Mouse (Mus musculus) hindbrain, postnatal 0 days (tissue): Measurements from ENCODE around the gene Rnf181. TPM values are rescaled to one million over a fixed set of nuclear protein-coding genes. Genes with fewer than 3 reads are reported as not detected.

Experiments used
- ATAC-seq: fragments of 200-750 bp; cut with Nextera tagmentation; 2 replicates; pipeline ENCODE4 v1.8.0; 2017; ENCODE audit warnings: mild to moderate bottlenecking, moderate TSS enrichment, moderate library complexity
- DNase-seq: peaks from one replicate; pipeline ENCODE4 v3.0.0-alpha.2; 2015; ENCODE audit warnings: low spot score
- H3K27ac ChIP-seq: fragments of 300-500 bp; sonication (generic); 2 replicates; pipeline ENCODE4 v1.5.1; 2014; ENCODE audit warnings: mild to moderate bottlenecking
- H3K27me3 ChIP-seq: fragments of 300-500 bp; sonication (generic); 2 replicates; pipeline ENCODE4 v1.6.1; 2014; ENCODE audit warnings: low read length, mixed read lengths; ENCODE audit not compliant: insufficient read depth
- H3K36me3 ChIP-seq: fragments of 300-500 bp; sonication (generic); 2 replicates; pipeline ENCODE4 v1.6.1; 2014; ENCODE audit warnings: low read length, mixed read lengths; ENCODE audit not compliant: insufficient read depth
- H3K4me1 ChIP-seq: fragments of 300-500 bp; sonication (generic); 2 replicates; pipeline ENCODE4 v1.6.1; 2014; ENCODE audit warnings: antibody characterized with exemption, low read length, mixed read lengths; ENCODE audit not compliant: insufficient read depth
- H3K4me2 ChIP-seq: fragments of 300-500 bp; sonication (generic); 2 replicates; pipeline ENCODE4 v1.6.1; 2014; ENCODE audit warnings: low read depth, mild to moderate bottlenecking, low read length, moderate library complexity, mixed read lengths
- H3K4me3 ChIP-seq: fragments of 300-500 bp; sonication (generic); 2 replicates; pipeline ENCODE4 v1.5.1; 2014; ENCODE audit warnings: low read length
- H3K9ac ChIP-seq: fragments of 300-500 bp; sonication (generic); replicated peaks from 2 replicates; pipeline ENCODE4 v1.6.1; 2014; ENCODE audit warnings: mild to moderate bottlenecking, low read length, moderate library complexity, mixed read lengths
- H3K9me3 ChIP-seq: fragments of 300-500 bp; sonication (generic); 2 replicates; pipeline ENCODE4 v1.6.1; 2016; ENCODE audit warnings: low read length, mixed read lengths
- CTCF ChIP-seq: IDR thresholded peaks from 2 replicates; pipeline ENCODE4 v1.5.1; 2016; ENCODE audit warnings: antibody characterized with exemption, control low read depth, low read depth
- WGBS: fragments of 180-500 bp; shearing (Covaris S2); extraction: QIAGEN DNeasy Blood & Tissue Kit; methylation state at CpG from one replicate; pipeline ENCODE4 v1.1.7; 2014; 5-methylcytosine and 5-hydroxymethylcytosine counted together
- polyA plus RNA-seq: library from polyadenylated mRNA; unstranded; fragments of >200 nt; fragmentation: Nextera tagmentation; extraction: Ambion mirVana; gene quantifications from 2 replicates; pipeline ENCODE4 v1.2.1, GENCODE M21; 2015
- total RNA-seq: library from RNA; depleted of rRNA; stranded (reverse); fragments of >200 nt; gene quantifications from 2 replicates; pipeline ENCODE4 v1.2.3, GENCODE M21; 2014

The Rnf181 gene
- total and polyA plus RNA-seq, 2 experiments from 2014 or later = 70.6 to 134 TPM

- WGBS = 25% methylated on average over 12 of the region's 12 CpGs
- Histone ChIP-seq H3K27ac (peak overlapping the region; percentile 67; the same call in 1 of the 2 replicates), H3K9ac (0 out of 2 replicates have a peak overlapping the region, but pooled peaks have one; percentile 40), H3K4me1 (0 out of 2 replicates have a peak, but pooled peaks cover 5% of the 10 kb centered on the region), H3K9me3 (no peaks in the 10 kb centered on the region), H3K4me2 (peak overlapping the region; percentile 61), H3K4me3 (peak overlapping the region; percentile 35), H3K36me3 (no peaks in the 10 kb centered on the region), H3K27me3 (peaks cover 7% of the 10 kb centered on the region; the same call in 1 of the 2 replicates)
- TF ChIP-seq CTCF = 0 out of 2 replicates have a peak, but pooled peaks have one; percentile 1
- ATAC-seq = peak; percentile 46; the same call in 1 of the 2 replicates
- DNase-seq = no peak
These were observed 24.2 kb upstream of the Rnf181 start for GRCm38 (mm10) chr6:72390795-72391521.

DNA sequence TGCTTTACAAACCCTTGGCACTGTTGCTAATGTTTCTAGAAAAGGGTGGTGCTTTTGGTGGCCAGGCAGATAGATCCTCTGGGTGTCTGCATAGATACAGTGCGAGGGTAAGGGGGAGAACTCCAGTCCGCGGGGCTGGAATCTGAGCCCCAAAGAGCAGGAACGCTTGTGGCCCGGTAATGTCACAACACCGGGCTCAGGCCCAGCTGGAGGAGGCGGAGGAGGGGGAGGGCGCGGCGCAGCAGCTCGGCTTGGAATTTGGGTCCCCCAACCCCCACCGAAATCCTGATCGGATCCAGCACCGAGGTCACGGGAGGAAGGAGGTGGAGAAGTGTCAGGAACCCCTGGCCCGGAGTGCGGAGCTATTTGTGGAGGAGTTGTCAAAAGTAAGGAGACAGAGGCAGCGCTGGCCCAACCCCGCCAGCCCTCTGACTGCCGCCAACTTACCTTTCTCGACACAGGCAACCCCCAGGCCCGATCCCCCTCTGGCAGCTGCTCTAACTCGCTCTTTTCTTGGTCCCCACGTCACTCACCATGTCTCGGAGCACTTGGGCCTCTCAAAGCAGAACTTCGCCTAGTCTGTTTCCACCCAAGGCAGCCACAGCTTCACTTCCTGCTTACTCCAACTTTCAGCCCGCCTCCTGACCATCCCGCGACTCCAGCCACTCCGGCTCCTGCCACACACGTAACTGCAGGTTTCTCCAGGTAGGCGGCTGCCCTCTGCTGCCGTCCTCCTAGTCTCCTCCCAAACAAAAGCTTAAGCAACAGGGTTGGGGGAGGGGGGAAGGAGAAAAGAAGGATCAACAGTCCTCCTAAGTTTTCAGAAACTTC is 23.4 kb upstream of the Rnf181 start, which contains the start of gene Vamp8:
Gene Vamp8 (minus strand): TSS at position 763 of the 831 bp plus-strand sequence.
- H3K4me3 ChIP-seq = peak within 1 kb of the TSS; percentile 35
- H3K4me1 ChIP-seq = 0 out of 2 replicates have a peak, but pooled peaks cover 5% of the 10 kb centered on the region
- H3K9me3 ChIP-seq = no peaks in the 10 kb centered on the region
- H3K36me3 ChIP-seq = no peaks in the 10 kb centered on the region
- H3K4me2 ChIP-seq = peak within 1 kb of the TSS; percentile 61
- ATAC-seq (peak; percentile 67), DNase-seq (peak; percentile 48)
- TF ChIP-seq CTCF = peak; percentile 5; the same call in 1 of the 2 replicates
- 3% methylated on average over 32 of the region's 33 CpGs for WGBS
- H3K27ac ChIP-seq = peak within 1 kb of the TSS; percentile 67; the same call in 1 of the 2 replicates
- H3K27me3 ChIP-seq = peaks cover 7% of the 10 kb centered on the region; the same call in 1 of the 2 replicates
- H3K9ac ChIP-seq = peak within 1 kb of the TSS; percentile 40

GRCm38 (mm10) chr6:72389471-72389940 is 22.8 kb upstream of the Rnf181 start:
- H3K27ac ChIP-seq = peak overlapping the region; percentile 67; the same call in 1 of the 2 replicates
- peak; percentile 33; the same call in 1 of the 2 replicates for ATAC-seq
- DNase-seq = no peak
- H3K4me3 ChIP-seq = peak overlapping the region; percentile 35
- H3K9ac ChIP-seq = peak overlapping the region; percentile 40
- H3K4me2 ChIP-seq = peak overlapping the region; percentile 61
- peaks cover 7% of the 10 kb centered on the region; the same call in 1 of the 2 replicates for H3K27me3 ChIP-seq
- no peaks in the 10 kb centered on the region for H3K9me3 ChIP-seq
- H3K36me3 ChIP-seq = no peaks in the 10 kb centered on the region
- no peak for TF ChIP-seq CTCF
- WGBS = 35% methylated on average over 13 of the region's 13 CpGs
- 0 out of 2 replicates have a peak, but pooled peaks cover 5% of the 10 kb centered on the region for H3K4me1 ChIP-seq

- Histone ChIP-seq H3K4me1 (0 out of 2 replicates have a peak, but pooled peaks cover 5% of the 10 kb centered on the region), H3K4me3 (no peak overlapping the region), H3K27me3 (peaks cover 7% of the 10 kb centered on the region; the same call in 1 of the 2 replicates), H3K9ac (no peak overlapping the region; the same call in 1 of the 2 replicates), H3K27ac (no peak overlapping the region), H3K4me2 (no peak overlapping the region), H3K9me3 (no peaks in the 10 kb centered on the region), H3K36me3 (no peaks in the 10 kb centered on the region)
- TF ChIP-seq CTCF = no peak
- 90% methylated on average over 6 of the region's 6 CpGs for WGBS
- no peak for ATAC-seq
- DNase-seq = no peak
These were observed 22.1 kb upstream of the Rnf181 start for GRCm38 (mm10) chr6:72388791-72389329.

DNA sequence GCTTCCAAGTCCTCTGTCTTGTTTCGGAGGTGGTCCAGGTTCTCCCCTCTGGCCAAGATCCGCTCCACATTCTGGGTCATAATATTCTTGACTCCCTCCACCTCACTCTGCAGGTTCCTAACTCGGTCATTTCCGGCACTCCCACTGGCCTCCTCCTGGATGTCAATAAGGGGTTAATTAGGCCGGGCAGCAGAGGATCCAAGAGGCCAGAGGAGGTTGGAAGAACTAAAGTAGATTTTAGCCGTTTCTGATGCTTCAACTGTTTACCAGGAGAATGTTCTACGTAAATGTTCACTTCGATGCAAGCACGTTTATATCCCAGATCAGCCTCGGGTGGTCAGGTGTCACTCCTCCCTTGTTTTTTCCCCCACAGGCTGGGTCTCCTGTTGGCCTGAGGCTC is 21.5 kb upstream of the Rnf181 start:
- 76% methylated on average over 10 of the region's 10 CpGs for WGBS
- H3K36me3 ChIP-seq = no peaks in the 10 kb centered on the region
- peaks cover 7% of the 10 kb centered on the region; the same call in 1 of the 2 replicates for H3K27me3 ChIP-seq
- H3K9ac ChIP-seq = no peak overlapping the region
- H3K4me2 ChIP-seq = no peak overlapping the region
- TF ChIP-seq CTCF = no peak
- no peak overlapping the region for H3K4me3 ChIP-seq
- H3K9me3 ChIP-seq = no peaks in the 10 kb centered on the region
- H3K27ac ChIP-seq = no peak overlapping the region
- DNase-seq = no peak
- H3K4me1 ChIP-seq = 0 out of 2 replicates have a peak, but pooled peaks cover 5% of the 10 kb centered on the region
- no peak for ATAC-seq

GRCm38 (mm10) chr6:72387816-72388215 is 21.1 kb upstream of the Rnf181 start:
- H3K4me1 ChIP-seq = 0 out of 2 replicates have a peak, but pooled peaks cover 5% of the 10 kb centered on the region
- no peak for TF ChIP-seq CTCF
- ATAC-seq = no peak

More at GRCm38 (mm10) chr6:72387816-72388215, 21.1 kb upstream of the Rnf181 start:
- H3K36me3 ChIP-seq = no peaks in the 10 kb centered on the region
- H3K27me3 ChIP-seq = peaks cover 7% of the 10 kb centered on the region; the same call in 1 of the 2 replicates
- H3K4me2 ChIP-seq = no peak overlapping the region
- H3K9ac ChIP-seq = no peak overlapping the region
- no peak for DNase-seq
- no peak overlapping the region for H3K4me3 ChIP-seq
- no peak overlapping the region for H3K27ac ChIP-seq
- H3K9me3 ChIP-seq = no peaks in the 10 kb centered on the region
- 71% methylated on average over 3 of the region's 3 CpGs for WGBS
